Mouse (Mus musculus) midbrain, embryonic 12.5 days (tissue): ENCODE measurements at regions not wholly inside any gene's neighbourhood (a gene's known extent, or its start where the extent isn't known, plus 50 kb on each side); places are given as distances from the start of the nearest gene placed in this dataset.

Experiments used
- ATAC-seq: fragments of 200-750 bp; cut with Nextera tagmentation; 2 replicates; pipeline ENCODE4 v1.8.0; 2017; ENCODE audit warnings: low read depth, moderate TSS enrichment, moderate library complexity; ENCODE audit not compliant: low FRiP score
- H3K27ac ChIP-seq: fragments of 300-500 bp; sonication (generic); replicated peaks from 2 replicates; pipeline ENCODE4 v1.5.1; 2016; ENCODE audit warnings: mild to moderate bottlenecking
- H3K27me3 ChIP-seq: fragments of 300-500 bp; sonication (generic); 2 replicates; pipeline ENCODE4 v1.6.1; 2016; ENCODE audit warnings: mild to moderate bottlenecking
- H3K36me3 ChIP-seq: fragments of 300-500 bp; sonication (generic); 2 replicates; pipeline ENCODE4 v1.6.1; 2016
- H3K4me1 ChIP-seq: fragments of 300-500 bp; sonication (generic); 2 replicates; pipeline ENCODE4 v1.6.1; 2016
- H3K4me2 ChIP-seq: fragments of 300-500 bp; sonication (generic); replicated peaks from 2 replicates; pipeline ENCODE4 v1.6.1; 2016; ENCODE audit warnings: mild to moderate bottlenecking, moderate library complexity
- H3K4me3 ChIP-seq: fragments of 300-500 bp; sonication (generic); 2 replicates; pipeline ENCODE4 v1.5.1; 2016; ENCODE audit warnings: mild to moderate bottlenecking
- H3K9ac ChIP-seq: fragments of 300-500 bp; sonication (generic); replicated peaks from 2 replicates; pipeline ENCODE4 v1.6.1; 2016; ENCODE audit warnings: mild to moderate bottlenecking, moderate library complexity
- H3K9me3 ChIP-seq: fragments of 300-500 bp; sonication (generic); 2 replicates; pipeline ENCODE4 v1.6.1; 2016; ENCODE audit warnings: mild to moderate bottlenecking
- WGBS: fragments of 180-500 bp; shearing (Covaris S2); methylation state at CpG from one replicate; pipeline ENCODE4 v1.1.7; 2016; 5-methylcytosine and 5-hydroxymethylcytosine counted together

DNA sequence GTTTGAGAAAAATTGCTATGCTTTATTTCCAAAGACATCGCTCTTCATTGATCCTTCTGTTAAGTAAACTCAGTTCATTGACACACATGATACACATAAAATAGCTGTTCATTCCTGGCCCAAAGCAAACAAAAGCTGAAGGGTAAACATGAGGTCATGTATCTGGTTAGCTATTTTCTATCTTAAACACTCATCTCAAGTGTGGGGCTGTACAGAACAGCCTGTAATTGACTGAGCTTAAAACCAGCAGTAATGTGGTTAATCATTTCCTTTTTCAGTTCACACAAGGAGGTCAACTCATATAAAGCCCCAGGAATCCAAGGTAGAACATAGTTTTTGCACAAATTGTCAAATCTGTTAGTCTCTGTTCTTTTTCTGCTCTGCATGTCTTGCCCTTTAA, 94.5 kb downstream of the Cldn17 start:
- no peaks in the 10 kb centered on the region for H3K9me3 ChIP-seq
- H3K9ac ChIP-seq, result no peak overlapping the region
- 96% methylated on average over 1 of the region's 1 CpGs for WGBS
- no peak for ATAC-seq
- H3K27me3 ChIP-seq, result no peaks in the 10 kb centered on the region
- H3K4me1 ChIP-seq, result no peaks in the 10 kb centered on the region
- no peak overlapping the region for H3K4me3 ChIP-seq
- H3K36me3 ChIP-seq, result no peaks in the 10 kb centered on the region
- H3K4me2 ChIP-seq, result no peak overlapping the region
- no peak overlapping the region for H3K27ac ChIP-seq

DNA sequence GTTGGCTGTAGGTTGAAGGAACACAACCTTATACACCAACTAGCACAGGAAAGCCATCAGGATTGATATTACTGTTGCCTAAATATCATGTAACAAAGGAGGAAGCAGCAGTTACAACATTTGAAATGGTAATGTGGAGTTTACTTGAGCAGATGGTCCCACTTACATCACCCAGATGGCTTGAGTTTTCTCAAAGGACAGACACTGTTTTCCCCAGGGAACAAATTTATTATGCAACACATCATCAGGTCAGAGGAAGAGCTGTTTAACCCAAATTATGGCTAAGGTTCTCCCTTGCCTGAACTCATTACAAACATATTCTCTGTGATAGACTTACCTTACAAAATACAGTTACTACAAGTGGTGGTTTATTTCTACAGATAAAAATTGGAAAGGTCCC, 98.6 kb downstream of the Cldn17 start:
- no peak overlapping the region for H3K4me3 ChIP-seq
- no peak overlapping the region for H3K4me2 ChIP-seq
- H3K9ac ChIP-seq, result no peak overlapping the region
- no peaks in the 10 kb centered on the region for H3K4me1 ChIP-seq
- no peak for ATAC-seq
- no peaks in the 10 kb centered on the region for H3K9me3 ChIP-seq
- no peak overlapping the region for H3K27ac ChIP-seq
- no peaks in the 10 kb centered on the region for H3K27me3 ChIP-seq
- no peaks in the 10 kb centered on the region for H3K36me3 ChIP-seq

DNA sequence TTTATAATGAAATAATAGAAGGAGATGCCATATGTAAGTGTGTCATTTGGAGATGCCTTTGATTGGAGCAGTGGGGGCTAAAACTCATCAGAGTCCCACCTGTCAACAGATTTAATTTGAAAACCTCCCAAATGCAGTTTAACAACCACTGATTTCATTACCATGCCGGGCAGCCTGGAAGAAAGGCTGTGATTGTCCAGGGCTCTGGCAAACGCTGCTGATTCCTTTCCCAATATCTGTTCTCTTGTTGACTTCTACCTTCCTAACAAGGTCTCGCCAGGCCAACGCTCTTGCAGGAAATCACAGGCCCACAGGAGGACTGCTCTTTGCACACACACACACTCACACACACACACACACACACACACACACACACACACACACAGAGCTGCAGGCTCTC, 102.4 kb downstream of the Cldn17 start:
- no peak for ATAC-seq
- no peaks in the 10 kb centered on the region for H3K36me3 ChIP-seq
- H3K27ac ChIP-seq, result no peak overlapping the region
- no peaks in the 10 kb centered on the region for H3K9me3 ChIP-seq
- H3K4me3 ChIP-seq, result no peak overlapping the region
- WGBS, result 91% methylated on average over 4 of the region's 4 CpGs
- no peaks in the 10 kb centered on the region for H3K27me3 ChIP-seq
- no peak overlapping the region for H3K9ac ChIP-seq
- no peak overlapping the region for H3K4me2 ChIP-seq
- H3K4me1 ChIP-seq, result no peaks in the 10 kb centered on the region

DNA sequence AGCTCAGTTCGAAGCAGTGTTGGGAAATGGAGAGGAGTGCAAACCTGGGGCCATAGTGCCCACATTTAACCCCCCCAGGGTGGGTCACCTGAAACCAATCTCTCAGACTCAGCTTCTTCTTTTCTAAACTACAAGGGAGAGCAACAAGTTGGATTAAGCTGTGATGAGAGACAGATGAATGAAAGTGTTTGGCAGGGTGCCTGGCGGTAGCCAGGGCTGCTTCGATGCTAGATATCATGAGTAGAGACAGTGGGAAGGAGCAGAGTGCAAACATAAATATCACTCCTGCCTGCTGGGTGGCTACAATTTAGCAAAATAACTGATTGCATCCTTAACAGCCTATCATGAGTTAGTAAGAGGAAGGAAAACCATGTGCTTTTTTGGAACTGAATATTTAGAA, 106.9 kb downstream of the Cldn17 start:
- 73% methylated on average over 3 of the region's 3 CpGs for WGBS
- ATAC-seq, result no peak

GRCm38 (mm10) chr16:88392764-88393163, 102.7 kb upstream of the Grik1 start:
- no peaks in the 10 kb centered on the region for H3K4me1 ChIP-seq
- no peak overlapping the region for H3K4me2 ChIP-seq
- no peaks in the 10 kb centered on the region for H3K36me3 ChIP-seq
- no peaks in the 10 kb centered on the region for H3K27me3 ChIP-seq
- H3K4me3 ChIP-seq, result no peak overlapping the region
- H3K9me3 ChIP-seq, result no peaks in the 10 kb centered on the region
- H3K9ac ChIP-seq, result no peak overlapping the region
- ATAC-seq, result no peak
- 40% methylated on average over 1 of the region's 1 CpGs for WGBS
- H3K27ac ChIP-seq, result no peak overlapping the region

More for the DNA sequence above, 106.9 kb downstream of the Cldn17 start:
- H3K27me3 ChIP-seq, result no peaks in the 10 kb centered on the region
- no peaks in the 10 kb centered on the region for H3K9me3 ChIP-seq
- H3K9ac ChIP-seq, result no peak overlapping the region
- H3K4me1 ChIP-seq, result no peaks in the 10 kb centered on the region
- no peak overlapping the region for H3K4me3 ChIP-seq
- no peak overlapping the region for H3K27ac ChIP-seq
- no peaks in the 10 kb centered on the region for H3K36me3 ChIP-seq
- H3K4me2 ChIP-seq, result no peak overlapping the region

GRCm38 (mm10) chr16:88381605-88382279, 91.7 kb upstream of the Grik1 start:
- ATAC-seq, result peak; percentile 78
- Histone ChIP-seq H3K27me3 (no peaks in the 10 kb centered on the region), H3K27ac (peak overlapping the region; percentile 30; the same call in 1 of the 2 replicates), H3K4me2 (no peak overlapping the region), H3K36me3 (no peaks in the 10 kb centered on the region), H3K4me1 (peaks cover 7% of the 10 kb centered on the region), H3K4me3 (no peak overlapping the region), H3K9me3 (no peaks in the 10 kb centered on the region), H3K9ac (no peak overlapping the region)
- WGBS, result 1% methylated on average over 2 of the region's 2 CpGs

DNA sequence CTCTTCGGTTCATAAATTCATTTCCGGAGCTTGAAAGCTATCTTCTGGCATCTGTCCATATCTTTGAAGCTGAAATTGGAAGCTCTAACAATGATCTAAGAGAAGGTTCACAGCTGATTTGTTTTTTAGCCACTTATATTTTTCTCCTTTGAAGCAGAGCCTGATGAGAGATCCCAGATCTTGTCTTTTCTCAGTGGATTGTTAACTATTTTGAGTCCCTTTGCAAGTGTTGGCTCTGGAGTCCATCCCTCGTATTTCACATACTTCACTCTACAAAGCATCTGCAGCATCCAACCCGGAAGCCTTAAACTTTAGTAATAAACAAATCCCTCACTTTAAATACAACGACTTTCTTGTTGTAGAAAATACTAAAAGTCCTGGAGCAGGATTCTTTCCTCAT, 85.6 kb upstream of the Grik1 start:
- H3K36me3 ChIP-seq, result no peaks in the 10 kb centered on the region
- 81% methylated on average over 5 of the region's 5 CpGs for WGBS
- H3K27ac ChIP-seq, result no peak overlapping the region
- H3K4me2 ChIP-seq, result no peak overlapping the region
- H3K4me1 ChIP-seq, result no peaks in the 10 kb centered on the region
- H3K9me3 ChIP-seq, result no peaks in the 10 kb centered on the region
- ATAC-seq, result no peak
- no peak overlapping the region for H3K9ac ChIP-seq
- no peaks in the 10 kb centered on the region for H3K27me3 ChIP-seq
- no peak overlapping the region for H3K4me3 ChIP-seq

DNA sequence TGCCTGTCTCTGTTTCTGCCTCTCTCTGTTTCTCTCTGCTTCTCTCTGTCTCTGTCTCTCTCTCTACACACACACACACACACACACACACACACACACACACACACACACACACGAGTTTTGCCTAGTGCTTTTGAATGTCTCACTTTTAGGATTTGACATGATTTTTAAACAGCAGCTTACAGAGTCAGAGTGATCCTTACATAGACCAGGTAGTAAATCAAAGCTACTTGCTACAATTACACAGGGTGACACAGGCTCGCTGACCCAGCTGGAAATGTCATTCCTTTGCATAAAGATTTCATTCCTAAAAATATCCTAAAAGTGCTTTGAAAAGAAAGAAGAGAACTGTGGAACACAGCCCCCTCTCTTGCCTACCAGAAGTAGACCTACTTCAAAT, 84.5 kb upstream of the Grik1 start:
- no peak overlapping the region for H3K4me3 ChIP-seq
- WGBS, result 66% methylated on average over 2 of the region's 2 CpGs
- H3K9ac ChIP-seq, result no peak overlapping the region
- H3K36me3 ChIP-seq, result no peaks in the 10 kb centered on the region
- H3K27me3 ChIP-seq, result no peaks in the 10 kb centered on the region
- H3K27ac ChIP-seq, result no peak overlapping the region
- H3K4me2 ChIP-seq, result no peak overlapping the region
- no peaks in the 10 kb centered on the region for H3K4me1 ChIP-seq
- no peaks in the 10 kb centered on the region for H3K9me3 ChIP-seq
- no peak for ATAC-seq

- H3K4me2 ChIP-seq, result no peak overlapping the region
- no peaks in the 10 kb centered on the region for H3K9me3 ChIP-seq
- H3K9ac ChIP-seq, result no peak overlapping the region
- 39% methylated on average over 7 of the region's 7 CpGs for WGBS
- no peaks in the 10 kb centered on the region for H3K36me3 ChIP-seq
- no peaks in the 10 kb centered on the region for H3K27me3 ChIP-seq
- H3K4me3 ChIP-seq, result no peak overlapping the region
- H3K4me1 ChIP-seq, result no peaks in the 10 kb centered on the region
- H3K27ac ChIP-seq, result no peak overlapping the region
- peak; percentile 71; the same call in 1 of the 2 replicates for ATAC-seq
Observed at GRCm38 (mm10) chr16:88372034-88372433, 82.0 kb upstream of the Grik1 start.

- H3K4me3 ChIP-seq, result no peak overlapping the region
- no peak for ATAC-seq
- no peaks in the 10 kb centered on the region for H3K9me3 ChIP-seq
- no peaks in the 10 kb centered on the region for H3K4me1 ChIP-seq
- no peak overlapping the region for H3K4me2 ChIP-seq
- WGBS, result 66% methylated on average over 6 of the region's 6 CpGs
- H3K36me3 ChIP-seq, result no peaks in the 10 kb centered on the region
- no peak overlapping the region for H3K27ac ChIP-seq
- no peaks in the 10 kb centered on the region for H3K27me3 ChIP-seq
- H3K9ac ChIP-seq, result no peak overlapping the region
Observed at GRCm38 (mm10) chr16:88368146-88368545, 78.1 kb upstream of the Grik1 start.

DNA sequence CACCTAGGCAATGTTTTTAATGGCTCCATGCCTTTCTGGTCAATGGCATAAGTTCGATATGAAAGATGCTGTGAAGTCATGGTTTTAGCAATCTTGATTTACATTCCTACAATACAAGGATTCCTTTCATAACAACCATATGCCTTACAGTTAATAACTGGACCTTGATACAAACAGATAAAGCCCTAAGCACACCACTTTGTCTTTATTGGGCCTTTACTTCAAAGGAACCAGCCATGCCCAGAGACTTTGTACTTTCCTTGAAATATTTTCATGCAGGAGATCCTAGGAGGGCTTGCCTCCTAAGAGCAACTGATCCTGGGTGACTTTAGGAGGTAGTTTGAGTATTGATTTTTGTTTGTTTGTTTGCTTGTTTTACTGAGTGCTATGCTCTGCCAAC, 77.1 kb upstream of the Grik1 start:
- no peak for ATAC-seq
- Histone ChIP-seq H3K36me3 (no peaks in the 10 kb centered on the region), H3K9me3 (no peaks in the 10 kb centered on the region), H3K27ac (no peak overlapping the region), H3K27me3 (no peaks in the 10 kb centered on the region), H3K4me1 (no peaks in the 10 kb centered on the region), H3K4me3 (no peak overlapping the region), H3K9ac (no peak overlapping the region), H3K4me2 (no peak overlapping the region)
- 86% methylated on average over 1 of the region's 1 CpGs for WGBS

DNA sequence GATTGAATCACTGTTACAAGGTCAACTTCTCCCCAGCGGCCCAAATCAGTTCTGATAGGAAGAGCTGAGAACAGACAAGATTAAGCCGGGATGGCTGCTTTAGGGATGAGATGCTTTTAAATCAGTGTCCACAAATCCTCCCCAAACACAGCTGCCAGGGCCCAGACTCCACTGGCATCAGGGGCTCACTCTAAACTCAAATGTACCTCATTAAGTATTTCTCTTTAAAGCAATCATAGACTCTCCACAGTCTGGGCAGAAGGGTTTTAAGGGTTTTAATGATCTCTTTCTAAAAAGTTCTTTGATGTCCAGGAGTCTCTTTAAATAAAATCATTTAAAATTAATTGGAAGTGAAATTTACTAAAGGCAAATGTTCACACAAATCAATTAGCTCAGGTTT, 70.0 kb upstream of the Grik1 start:
- Histone ChIP-seq H3K4me1 (no peaks in the 10 kb centered on the region; the same call in 1 of the 2 replicates), H3K4me3 (no peak overlapping the region), H3K36me3 (no peaks in the 10 kb centered on the region), H3K4me2 (no peak overlapping the region), H3K27me3 (no peaks in the 10 kb centered on the region), H3K9me3 (no peaks in the 10 kb centered on the region), H3K27ac (no peak overlapping the region), H3K9ac (no peak overlapping the region)
- WGBS, result 25% methylated on average over 2 of the region's 2 CpGs
- no peak for ATAC-seq
